Mouse (Mus musculus) hindbrain, embryonic 14.5 days (tissue): ENCODE measurements around the gene Smg6. TPM values are rescaled to one million over a fixed set of nuclear protein-coding genes. Genes with fewer than 3 reads are reported as not detected.

ENCODE experiments used
- ATAC-seq: fragments of 200-750 bp; cut with Nextera tagmentation; 2 replicates; pipeline ENCODE4 v1.8.0; 2017; ENCODE audit warnings: moderate number of reproducible peaks, mild to moderate bottlenecking, moderate TSS enrichment, moderate library complexity; ENCODE audit not compliant: low FRiP score
- DNase-seq: peaks from one replicate; pipeline ENCODE4 v3.0.0-alpha.2; 2015; ENCODE audit warnings: low spot score
- H3K27ac ChIP-seq: fragments of 300-500 bp; sonication (generic); 2 replicates; pipeline ENCODE4 v1.5.1; 2014; ENCODE audit warnings: mild to moderate bottlenecking, moderate library complexity
- H3K27me3 ChIP-seq: fragments of 300-500 bp; sonication (generic); 2 replicates; pipeline ENCODE4 v1.6.1; 2014; ENCODE audit warnings: mild to moderate bottlenecking, low read length, mixed read lengths; ENCODE audit not compliant: control insufficient read depth, insufficient read depth
- H3K36me3 ChIP-seq: fragments of 300-500 bp; sonication (generic); replicated peaks from 2 replicates; pipeline ENCODE4 v1.6.1; 2014; ENCODE audit not compliant: control insufficient read depth, insufficient read depth
- H3K4me1 ChIP-seq: fragments of 300-500 bp; sonication (generic); replicated peaks from 2 replicates; pipeline ENCODE4 v1.6.1; 2014; ENCODE audit warnings: antibody characterized with exemption, low read length, mixed read lengths; ENCODE audit not compliant: control insufficient read depth, insufficient read depth
- H3K4me2 ChIP-seq: fragments of 300-500 bp; sonication (generic); replicated peaks from 2 replicates; pipeline ENCODE4 v1.6.1; 2014; ENCODE audit warnings: mild to moderate bottlenecking, moderate library complexity
- H3K4me3 ChIP-seq: fragments of 300-500 bp; sonication (generic); replicated peaks from 2 replicates; pipeline ENCODE4 v1.5.1; 2014; ENCODE audit warnings: mild to moderate bottlenecking, low read length
- H3K9ac ChIP-seq: fragments of 300-500 bp; sonication (generic); 2 replicates; pipeline ENCODE4 v1.6.1; 2014
- H3K9me3 ChIP-seq: fragments of 300-500 bp; sonication (generic); 2 replicates; pipeline ENCODE4 v1.6.1; 2016; ENCODE audit warnings: low read length; ENCODE audit not compliant: control insufficient read depth
- WGBS: fragments of 180-500 bp; shearing (Covaris S2); extraction: QIAGEN DNeasy Blood & Tissue Kit; methylation state at CpG from one replicate; pipeline ENCODE4 v1.1.7; 2014; 5-methylcytosine and 5-hydroxymethylcytosine counted together
- polyA plus RNA-seq: library from polyadenylated mRNA; unstranded; fragments of >200 nt; fragmentation: Nextera tagmentation; extraction: Ambion mirVana; gene quantifications from 2 replicates; pipeline ENCODE4 v1.2.1, GENCODE M21; 2014

Smg6 gene
- polyA plus RNA-seq, 1 experiment from 2014 or later = 14.0 TPM

GRCm38 (mm10) chr11:74960031-74960551 lies 34.5 kb downstream of the Smg6 start:
- H3K4me2 ChIP-seq = no peak overlapping the region
- no peak overlapping the region for H3K4me3 ChIP-seq
- H3K27ac ChIP-seq = no peak overlapping the region
- H3K4me1 ChIP-seq = no peaks in the 10 kb centered on the region
- no peak overlapping the region for H3K9ac ChIP-seq
- ATAC-seq (no peak), DNase-seq (no peak)
- H3K9me3 ChIP-seq = no peaks in the 10 kb centered on the region
- H3K27me3 ChIP-seq = no peaks in the 10 kb centered on the region
- 96% methylated on average over 9 of the region's 9 CpGs for WGBS
- peaks cover 11% of the 10 kb centered on the region; the same call in 1 of the 2 replicates for H3K36me3 ChIP-seq

GRCm38 (mm10) chr11:74961953-74962352 lies 36.3 kb downstream of the Smg6 start:
- no peak overlapping the region for H3K4me3 ChIP-seq
- no peaks in the 10 kb centered on the region for H3K4me1 ChIP-seq
- no peak for ATAC-seq
- no peak overlapping the region for H3K4me2 ChIP-seq
- no peaks in the 10 kb centered on the region for H3K27me3 ChIP-seq
- no peaks in the 10 kb centered on the region for H3K9me3 ChIP-seq
- no peak for DNase-seq
- no peak overlapping the region for H3K27ac ChIP-seq
- no peak overlapping the region for H3K9ac ChIP-seq
- peaks cover 8% of the 10 kb centered on the region; the same call in 1 of the 2 replicates for H3K36me3 ChIP-seq

- H3K27ac ChIP-seq = no peak overlapping the region
- no peak overlapping the region for H3K4me2 ChIP-seq
- DNase-seq = no peak
- no peaks in the 10 kb centered on the region for H3K27me3 ChIP-seq
- H3K4me1 ChIP-seq = no peaks in the 10 kb centered on the region
- no peak overlapping the region for H3K4me3 ChIP-seq
- no peaks in the 10 kb centered on the region; the same call in 1 of the 2 replicates for H3K36me3 ChIP-seq
- H3K9me3 ChIP-seq = no peaks in the 10 kb centered on the region
- 68% methylated on average over 2 of the region's 2 CpGs for WGBS
- no peak overlapping the region for H3K9ac ChIP-seq
- ATAC-seq = no peak
Observed at GRCm38 (mm10) chr11:74962846-74963407, 37.3 kb downstream of the Smg6 start.

- Histone ChIP-seq H3K9me3 (no peaks in the 10 kb centered on the region), H3K4me3 (no peak overlapping the region), H3K4me2 (no peak overlapping the region), H3K36me3 (no peaks in the 10 kb centered on the region; the same call in 1 of the 2 replicates), H3K9ac (no peak overlapping the region), H3K27me3 (no peaks in the 10 kb centered on the region), H3K4me1 (no peaks in the 10 kb centered on the region), H3K27ac (no peak overlapping the region)
- 98% methylated on average over 3 of the region's 3 CpGs for whole genome bisulfite sequencing
- no peak for DNase-seq
- no peak for ATAC-seq
Observed at GRCm38 (mm10) chr11:74965516-74965915, 39.9 kb downstream of the Smg6 start.

- no peaks in the 10 kb centered on the region for H3K27me3 ChIP-seq
- no peaks in the 10 kb centered on the region for H3K9me3 ChIP-seq
- H3K4me1 ChIP-seq = no peaks in the 10 kb centered on the region
- H3K36me3 ChIP-seq = peaks cover 6% of the 10 kb centered on the region
- 87% methylated on average over 7 of the region's 7 CpGs for WGBS
- no peak overlapping the region for H3K4me2 ChIP-seq
- ATAC-seq (no peak), DNase-seq (no peak)
- H3K9ac ChIP-seq = no peak overlapping the region
- no peak overlapping the region for H3K27ac ChIP-seq
- no peak overlapping the region for H3K4me3 ChIP-seq
Observed at GRCm38 (mm10) chr11:74973290-74974157, 47.9 kb downstream of the Smg6 start.

GRCm38 (mm10) chr11:74974615-74975014 lies 49.0 kb downstream of the Smg6 start:
- no peaks in the 10 kb centered on the region for H3K4me1 ChIP-seq
- no peak overlapping the region for H3K27ac ChIP-seq
- DNase-seq (no peak), ATAC-seq (no peak)
- no peaks in the 10 kb centered on the region for H3K9me3 ChIP-seq
- peaks cover 6% of the 10 kb centered on the region for H3K36me3 ChIP-seq
- H3K27me3 ChIP-seq = no peaks in the 10 kb centered on the region
- no peak overlapping the region for H3K4me3 ChIP-seq
- H3K4me2 ChIP-seq = no peak overlapping the region
- no peak overlapping the region for H3K9ac ChIP-seq

GRCm38 (mm10) chr11:74976835-74977687 lies 51.4 kb downstream of the Smg6 start:
- 87% methylated on average over 3 of the region's 3 CpGs for WGBS
- no peak overlapping the region for H3K4me2 ChIP-seq
- no peaks in the 10 kb centered on the region for H3K9me3 ChIP-seq
- H3K4me1 ChIP-seq = no peaks in the 10 kb centered on the region
- DNase-seq (no peak), ATAC-seq (no peak)
- H3K36me3 ChIP-seq = no peaks in the 10 kb centered on the region; the same call in none of the 2 replicates
- no peaks in the 10 kb centered on the region for H3K27me3 ChIP-seq
- H3K4me3 ChIP-seq = no peak overlapping the region
- H3K27ac ChIP-seq = no peak overlapping the region
- H3K9ac ChIP-seq = no peak overlapping the region

- H3K4me1 ChIP-seq = no peaks in the 10 kb centered on the region
- no peak overlapping the region for H3K4me3 ChIP-seq
- no peak overlapping the region for H3K27ac ChIP-seq
- 52% methylated on average over 2 of the region's 2 CpGs for WGBS
- no peak for ATAC-seq
- H3K9ac ChIP-seq = no peak overlapping the region
- no peaks in the 10 kb centered on the region for H3K27me3 ChIP-seq
- H3K9me3 ChIP-seq = no peaks in the 10 kb centered on the region
- H3K4me2 ChIP-seq = no peak overlapping the region
- peak; percentile 76 for DNase-seq
- peaks cover 10% of the 10 kb centered on the region for H3K36me3 ChIP-seq
Observed at GRCm38 (mm10) chr11:74981464-74981863, 55.8 kb downstream of the Smg6 start.

- no peaks in the 10 kb centered on the region for H3K4me1 ChIP-seq
- no peak overlapping the region for H3K4me3 ChIP-seq
- H3K27ac ChIP-seq = no peak overlapping the region
- H3K4me2 ChIP-seq = no peak overlapping the region
- no peaks in the 10 kb centered on the region for H3K9me3 ChIP-seq
- H3K36me3 ChIP-seq = peaks cover 10% of the 10 kb centered on the region
- no peaks in the 10 kb centered on the region for H3K27me3 ChIP-seq
- ATAC-seq (no peak), DNase-seq (no peak)
- no peak overlapping the region for H3K9ac ChIP-seq
Observed at GRCm38 (mm10) chr11:74982241-74982640, 56.6 kb downstream of the Smg6 start.
